Mouse (Mus musculus): ENCODE results near the gene Cd28. TPM values are rescaled to one million over a fixed set of nuclear protein-coding genes. Genes with fewer than 3 reads are reported as not detected.

Gene Cd28
- 0.91 and 2.4 TPM in 2 replicates for polyA plus RNA-seq (2012; ENCODE audit: insufficient read depth, low replicate concordance)

GRCm38 (mm10) chr1:60716567-60716966 lies at the start of gene Cd28:
Gene Cd28 (plus strand): TSS chr1:60716800.
- Histone ChIP-seq H3K9me3 (peaks cover 7% of the 10 kb centered on the region), H3K27me3 (replicated peaks) (peaks cover 4% of the 10 kb centered on the region), H3K36me3 (replicated peaks; ENCODE audit: low read length) (no peaks in the 10 kb centered on the region), H3K4me3 (replicated peaks) (no peak within 1 kb of the TSS), H3K4me1 (no peaks in the 10 kb centered on the region)
- TF ChIP-seq FLI1 (IDR thresholded peaks at IDR 0.05; ENCODE audit: low read length) (no peak), GATA1 (IDR thresholded peaks at IDR 0.05; ENCODE audit: borderline replicate concordance, low read length) (no peak)

- Histone ChIP-seq H3K4me3 (replicated peaks) (no peak overlapping the region), H3K27me3 (replicated peaks) (peaks cover 2% of the 10 kb centered on the region), H3K9me3 (no peaks in the 10 kb centered on the region), H3K4me1 (peaks cover 4% of the 10 kb centered on the region; the same call in 1 of the 2 replicates), H3K36me3 (replicated peaks; ENCODE audit: low read length) (no peaks in the 10 kb centered on the region)
- TF ChIP-seq GATA1 (IDR thresholded peaks at IDR 0.05; ENCODE audit: borderline replicate concordance, low read length) (no peak), FLI1 (IDR thresholded peaks at IDR 0.05; ENCODE audit: low read length) (no peak)
These were observed 48.6 kb upstream of the Cd28 start for GRCm38 (mm10) chr1:60667873-60668616.

GRCm38 (mm10) chr1:60669048-60669447 lies 47.6 kb upstream of the Cd28 start:
- TF ChIP-seq GATA1 (IDR thresholded peaks at IDR 0.05; ENCODE audit: borderline replicate concordance, low read length) (no peak), FLI1 (IDR thresholded peaks at IDR 0.05; ENCODE audit: low read length) (no peak)
- Histone ChIP-seq H3K4me1 (peaks cover 4% of the 10 kb centered on the region; the same call in 1 of the 2 replicates), H3K36me3 (replicated peaks; ENCODE audit: low read length) (no peaks in the 10 kb centered on the region), H3K27me3 (replicated peaks) (peaks cover 2% of the 10 kb centered on the region), H3K9me3 (no peaks in the 10 kb centered on the region), H3K4me3 (replicated peaks) (no peak overlapping the region)

- Histone ChIP-seq H3K9me3 (no peaks in the 10 kb centered on the region), H3K36me3 (replicated peaks; ENCODE audit: low read length) (no peaks in the 10 kb centered on the region), H3K4me3 (replicated peaks) (no peak overlapping the region), H3K27me3 (replicated peaks) (peaks cover 2% of the 10 kb centered on the region), H3K4me1 (peaks cover 4% of the 10 kb centered on the region; the same call in 1 of the 2 replicates)
- no peak for TF ChIP-seq FLI1 (IDR thresholded peaks at IDR 0.05; ENCODE audit: low read length)
These were observed 46.9 kb upstream of the Cd28 start for GRCm38 (mm10) chr1:60669664-60670063.

GRCm38 (mm10) chr1:60670172-60670571 lies 46.4 kb upstream of the Cd28 start:
- no peak for TF ChIP-seq GATA1 (IDR thresholded peaks at IDR 0.05; ENCODE audit: borderline replicate concordance, low read length)
- TF ChIP-seq FLI1 (IDR thresholded peaks at IDR 0.05; ENCODE audit: low read length): no peak
- peaks cover 2% of the 10 kb centered on the region for H3K27me3 ChIP-seq (replicated peaks)
- H3K4me1 ChIP-seq: peaks cover 4% of the 10 kb centered on the region; the same call in 1 of the 2 replicates

GRCm38 (mm10) chr1:60683766-60684165 lies 32.8 kb upstream of the Cd28 start:
- peaks cover 2% of the 10 kb centered on the region for H3K27me3 ChIP-seq (replicated peaks)
- TF ChIP-seq GATA1 (IDR thresholded peaks at IDR 0.05; ENCODE audit: borderline replicate concordance, low read length) (no peak), FLI1 (IDR thresholded peaks at IDR 0.05; ENCODE audit: low read length) (no peak)
- peaks cover 6% of the 10 kb centered on the region for H3K4me1 ChIP-seq
- no peaks in the 10 kb centered on the region for H3K9me3 ChIP-seq
- no peaks in the 10 kb centered on the region for H3K36me3 ChIP-seq (replicated peaks; ENCODE audit: low read length)
- no peak overlapping the region for H3K4me3 ChIP-seq (replicated peaks)

More at GRCm38 (mm10) chr1:60670172-60670571, 46.4 kb upstream of the Cd28 start:
- Histone ChIP-seq H3K4me3 (replicated peaks) (no peak overlapping the region), H3K9me3 (no peaks in the 10 kb centered on the region), H3K36me3 (replicated peaks; ENCODE audit: low read length) (no peaks in the 10 kb centered on the region)

- no peaks in the 10 kb centered on the region for H3K36me3 ChIP-seq (replicated peaks; ENCODE audit: low read length)
- H3K4me1 ChIP-seq: no peaks in the 10 kb centered on the region
- no peak for TF ChIP-seq FLI1 (IDR thresholded peaks at IDR 0.05; ENCODE audit: low read length)
- TF ChIP-seq GATA1 (IDR thresholded peaks at IDR 0.05; ENCODE audit: borderline replicate concordance, low read length): no peak
- no peak overlapping the region for H3K4me3 ChIP-seq (replicated peaks)
- H3K27me3 ChIP-seq (replicated peaks): no peaks in the 10 kb centered on the region
- peaks cover 12% of the 10 kb centered on the region; the same call in 1 of the 2 replicates for H3K9me3 ChIP-seq
These were observed 20.3 kb upstream of the Cd28 start for GRCm38 (mm10) chr1:60696115-60696895.

GRCm38 (mm10) chr1:60702641-60703040 lies 14.0 kb upstream of the Cd28 start:
- peaks cover 8% of the 10 kb centered on the region; the same call in 1 of the 2 replicates for H3K9me3 ChIP-seq
- peak overlapping the region; percentile 72 for H3K4me3 ChIP-seq (replicated peaks)
- H3K36me3 ChIP-seq (replicated peaks; ENCODE audit: low read length): no peaks in the 10 kb centered on the region
- peaks cover 10% of the 10 kb centered on the region for H3K4me1 ChIP-seq
- no peaks in the 10 kb centered on the region for H3K27me3 ChIP-seq (replicated peaks)
- no peak for TF ChIP-seq GATA1 (IDR thresholded peaks at IDR 0.05; ENCODE audit: borderline replicate concordance, low read length)
- no peak for TF ChIP-seq FLI1 (IDR thresholded peaks at IDR 0.05; ENCODE audit: low read length)

- Histone ChIP-seq H3K27me3 (replicated peaks) (peaks cover 4% of the 10 kb centered on the region), H3K9me3 (0 out of 2 replicates have a peak, but pooled peaks cover 3% of the 10 kb centered on the region), H3K4me1 (no peaks in the 10 kb centered on the region), H3K36me3 (replicated peaks; ENCODE audit: low read length) (no peaks in the 10 kb centered on the region), H3K4me3 (replicated peaks) (no peak overlapping the region)
- TF ChIP-seq FLI1 (IDR thresholded peaks at IDR 0.05; ENCODE audit: low read length) (no peak), GATA1 (IDR thresholded peaks at IDR 0.05; ENCODE audit: borderline replicate concordance, low read length) (no peak)
These were observed 3.4 kb upstream of the Cd28 start for GRCm38 (mm10) chr1:60713238-60713637.

Data from megakaryocyte, embryonic 14.5 days (primary cell).